13 mouse cellular contexts compared by ENCODE assay signal in genomic region chr4:10727894-10728293, GRCm38 (mm10).
DNase-seq lines count a peak whose midpoint lies in the region; ATAC-seq lines count a peak whose summit lies in the region.
"Had no signal": no experiment of that assay in that cellular context is flagged by ENCODE, and none has a peak within 500 bp of the region (broad histone marks: within the 10 kb centered on the region; RNA-seq: fewer than 3 reads in every experiment).

No protein-coding gene starts in this region.

- no peak overlapping the region for H3K27ac ChIP-seq in heart, embryonic 15.5 days
- no peak overlapping the region for H3K27ac ChIP-seq in heart, embryonic 11.5 days (ENCODE audit: low read depth, low read length)

- H3K9me3 ChIP-seq in heart, embryonic 15.5 days (replicated peaks), result no peaks in the 10 kb centered on the region
- no peaks in the 10 kb centered on the region for H3K9me3 ChIP-seq in heart, embryonic 11.5 days (replicated peaks; ENCODE audit: control insufficient read depth, low read length)

- DNase-seq in cerebellum, postnatal 10 days, result peak; percentile 52 to 54
- no peak for DNase-seq in cerebellum, adult 11 months
- peak; percentile 32 for DNase-seq in left cerebral cortex, postnatal 4 days
- DNase-seq in left cerebral cortex, adult 9 months (ENCODE audit: low spot score in 2 of 2), result no peak
- DNase-seq in kidney, postnatal 36 days, result peak; percentile 17 to 35
- DNase-seq in spleen, postnatal 36 days (ENCODE audit: low spot score in 2 of 2), result no peak
- DNase-seq: embryo, embryonic 11 days; liver, postnatal 0 days; right cerebral cortex, adult 18-20 months had no signal

- no peaks in the 10 kb centered on the region for H3K36me3 ChIP-seq in heart, embryonic 15.5 days
- H3K36me3 ChIP-seq in heart, embryonic 11.5 days (ENCODE audit: control insufficient read depth, insufficient read depth, low read length), result no peaks in the 10 kb centered on the region

- intact Hi-C loops in left cerebral cortex, postnatal 4 days (cut with DNase I), result no loop called here

- no peaks in the 10 kb centered on the region for H3K27me3 ChIP-seq in heart, embryonic 15.5 days
- H3K27me3 ChIP-seq in heart, embryonic 11.5 days (ENCODE audit: control insufficient read depth, insufficient read depth, low read length), result no peaks in the 10 kb centered on the region

- peak; percentile 43; the same call in 1 of the 2 replicates for ATAC-seq in heart, embryonic 15.5 days (replicated peaks; ENCODE audit: insufficient number of reproducible peaks, insufficient read depth, low FRiP score, low read depth)
- ATAC-seq in heart, embryonic 11.5 days (replicated peaks; ENCODE audit: insufficient number of reproducible peaks, low FRiP score, low TSS enrichment), result no peak
- ATAC-seq: intestine, embryonic 16.5 days; liver, postnatal 0 days had no signal

- 46% methylated on average over 3 of the region's 3 CpGs for WGBS in heart, embryonic 15.5 days
- WGBS in heart, embryonic 11.5 days (ENCODE audit: insufficient replicate concordance), result 71% methylated on average over 3 of the region's 3 CpGs

- peaks cover 7% of the 10 kb centered on the region; the same call in 1 of the 2 replicates for H3K4me1 ChIP-seq in heart, embryonic 15.5 days (replicated peaks)
- no peaks in the 10 kb centered on the region; the same call in none of the 2 replicates for H3K4me1 ChIP-seq in heart, embryonic 11.5 days (ENCODE audit: control insufficient read depth, insufficient read depth, low read length)

- no peak overlapping the region for H3K4me2 ChIP-seq in heart, embryonic 15.5 days
- no peak overlapping the region for H3K4me2 ChIP-seq in heart, embryonic 11.5 days

- H3K9ac ChIP-seq in heart, embryonic 15.5 days, result no peak overlapping the region
- H3K9ac ChIP-seq in heart, embryonic 11.5 days (ENCODE audit: low read depth, low read length), result no peak overlapping the region
- H3K9ac ChIP-seq: liver, postnatal 0 days had no signal

- H3K4me3 ChIP-seq in heart, embryonic 15.5 days, result no peak overlapping the region
- H3K4me3 ChIP-seq in heart, embryonic 11.5 days (ENCODE audit: low read depth, low read length), result no peak overlapping the region
- H3K4me3 ChIP-seq: erythroblast, embryonic 14.5 days had no signal

Comparison
In these comparisons a context has a peak if more than half of its experiments do, and no peak if none do; other contexts are left out.
1. DNase-seq: peak in cerebellum, postnatal 10 days (2 of 2), left cerebral cortex, postnatal 4 days (single experiment) and kidney, postnatal 36 days (2 of 2); none in cerebellum, adult 11 months (single experiment), left cerebral cortex, adult 9 months (0 of 2) and spleen, postnatal 36 days (0 of 2).